10 mouse cellular contexts compared by ENCODE assay signal in the genomic region with DNA sequence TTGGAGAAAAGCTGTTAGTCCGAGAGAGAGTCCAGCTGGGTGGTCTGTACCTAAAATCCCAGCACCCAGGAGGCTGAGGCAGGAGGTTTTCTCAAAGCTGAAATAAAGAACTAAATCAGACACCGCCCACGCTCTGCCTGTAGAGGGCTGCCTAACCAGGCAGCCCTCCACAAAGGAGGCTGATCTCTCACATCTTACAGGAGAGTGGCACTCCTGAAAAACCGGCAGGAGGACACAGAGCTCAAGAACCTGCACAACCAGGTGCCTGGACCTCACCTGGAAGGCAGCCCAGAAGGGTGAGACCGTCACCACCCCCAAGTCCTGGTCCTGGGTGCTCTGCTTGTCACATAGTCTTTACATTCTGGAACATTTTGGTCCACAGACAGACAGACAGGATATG. TPM values are rescaled to one million over a fixed set of nuclear protein-coding genes. Genes with fewer than 3 reads are reported as not detected.
DNase-seq lines count a peak whose midpoint lies in the region; ATAC-seq and TF ChIP-seq lines count a peak whose summit lies in the region.
"Had no signal": no experiment of that assay in that cellular context is flagged by ENCODE, and none has a peak within 500 bp of the region (broad histone marks: within the 10 kb centered on the region; RNA-seq: fewer than 3 reads in every experiment).

No protein-coding gene starts in this region.

- peaks cover 4% of the 10 kb centered on the region; the same call in 1 of the 2 replicates for H3K79me2 ChIP-seq in heart, adult 2 months (replicated peaks; ENCODE audit: control insufficient read depth, insufficient read depth, low read length)

- 84% methylated on average over 5 of the region's 5 CpGs for WGBS in heart, adult 2 months
- WGBS in liver, embryonic 14.5 days (ENCODE audit: insufficient replicate concordance), result 57% methylated on average over 5 of the region's 5 CpGs

- TF ChIP-seq POLR2A in heart, adult 2 months (IDR thresholded peaks at IDR 0.05; ENCODE audit: insufficient read depth, low read depth, low read length), result no peak

- TF ChIP-seq EP300 in heart, adult 2 months (IDR thresholded peaks at IDR 0.05; ENCODE audit: insufficient read depth, low read depth, low read length), result no peak
- no peak for TF ChIP-seq EP300 in liver, embryonic 14.5 days (IDR thresholded peaks at IDR 0.05; ENCODE audit: low read depth)

- H3K27me3 ChIP-seq in heart, adult 2 months (ENCODE audit: control insufficient read depth, insufficient read depth, low read length), result no peaks in the 10 kb centered on the region
- H3K27me3 ChIP-seq in liver, embryonic 14.5 days (ENCODE audit: control insufficient read depth, insufficient read depth, low read length), result no peaks in the 10 kb centered on the region
- H3K27me3 ChIP-seq: hindbrain, embryonic 13.5 days had no signal

- intact Hi-C loops in heart, adult 2 months (cut with DNase I), result no loop called here

- H3K9me3 ChIP-seq in liver, embryonic 14.5 days (ENCODE audit: control insufficient read depth, low read length), result no peaks in the 10 kb centered on the region
- H3K9me3 ChIP-seq: hindbrain, embryonic 13.5 days had no signal

- H3K4me3 ChIP-seq in heart, adult 2 months, result no peak overlapping the region
- H3K4me3 ChIP-seq in liver, embryonic 14.5 days (ENCODE audit: insufficient read depth in 1 of 2, low read depth in 2 of 2, low read length in 2 of 2), result no peak overlapping the region
- H3K4me3 ChIP-seq: hindbrain, embryonic 13.5 days had no signal

- H3K9ac ChIP-seq in heart, adult 2 months (ENCODE audit: low read depth, low read length), result no peak overlapping the region
- H3K9ac ChIP-seq in liver, embryonic 14.5 days (replicated peaks), result no peak overlapping the region
- H3K9ac ChIP-seq: hindbrain, embryonic 13.5 days; lung, embryonic 14.5 days had no signal

- peaks cover 2% of the 10 kb centered on the region; the same call in 1 of the 2 replicates for H3K36me3 ChIP-seq in heart, adult 2 months (ENCODE audit: control insufficient read depth, insufficient read depth, low read length)
- no peaks in the 10 kb centered on the region; the same call in 1 of the 2 replicates for H3K36me3 ChIP-seq in liver, embryonic 14.5 days (replicated peaks; ENCODE audit: control insufficient read depth, insufficient read depth, low read depth)

- no peak for TF ChIP-seq CTCF in heart, adult 2 months (IDR thresholded peaks at IDR 0.05)
- 0 out of 2 replicates have a peak, but pooled peaks have one; percentile 14 for TF ChIP-seq CTCF in liver, embryonic 14.5 days (IDR thresholded peaks at IDR 0.05; ENCODE audit: low read depth)

- peak; percentile 6 to 11 for DNase-seq in heart, adult 2 months
- no peak for DNase-seq in heart, adult 11 months
- peak; percentile 4 for DNase-seq in right cerebral cortex, postnatal 14 days
- DNase-seq in right cerebral cortex, postnatal 25 days, result no peak
- no peak for DNase-seq in liver, embryonic 14.5 days (ENCODE audit: low read depth in 3 of 3, low spot score in 3 of 3)
- peak; percentile 39 to 52 for DNase-seq in thymus, postnatal 36 days
- no peak for DNase-seq in right cerebral cortex, adult 18-20 months
- DNase-seq in frontal cortex, postnatal 14 days (ENCODE audit: low spot score in 2 of 2), result no peak
- DNase-seq: lung, embryonic 14.5 days had no signal

- no peak for ATAC-seq in liver, embryonic 14.5 days (ENCODE audit: insufficient read depth)

- peak overlapping the region; percentile 12; the same call in 1 of the 2 replicates for H3K27ac ChIP-seq in heart, adult 2 months
- no peak overlapping the region for H3K27ac ChIP-seq in liver, embryonic 14.5 days
- H3K27ac ChIP-seq: hindbrain, embryonic 13.5 days had no signal

- peaks cover 55% of the 10 kb centered on the region for H3K4me1 ChIP-seq in heart, adult 2 months (ENCODE audit: control insufficient read depth, insufficient read depth, low read length)
- peaks cover 2 to 50% of the 10 kb centered on the region in 2 experiments; a peak in 3 of 4 replicates for H3K4me1 ChIP-seq in liver, embryonic 14.5 days (replicated peaks; ENCODE audit: control insufficient read depth in 2 of 2, insufficient read depth in 2 of 2, low read length in 1 of 2)

- H3K4me2 ChIP-seq in liver, embryonic 14.5 days (ENCODE audit: low read depth), result no peak overlapping the region
- H3K4me2 ChIP-seq: hindbrain, embryonic 13.5 days; lung, embryonic 14.5 days had no signal

RNA-seq across cellular contexts. Expression of a gene that starts 8.2 kb away (rescaled TPM):
- total RNA-seq in heart, adult 2 months (2021), result 10 to 100 TPM; 56.0 to 59.0 TPM
- 53.6 and 61.3 TPM in 2 replicates for polyA plus RNA-seq in heart, adult 2 months (2012; rRNA removed)
- 23.9 and 26.0 TPM in 2 replicates for polyA plus RNA-seq in liver, embryonic 14.5 days (2012; rRNA removed)
- polyA plus RNA-seq in liver, embryonic 14.5 days (2014; fragmentation: Nextera tagmentation; extraction: Ambion mirVana), result 9.4 and 10.8 TPM in 2 replicates

RNA-seq across cellular contexts. Expression of a gene that starts 14.9 kb away (rescaled TPM):
- under 1 TPM; 0.34 to 0.60 TPM for total RNA-seq in heart, adult 2 months (2021)
- 1.4 and 1.5 TPM in 2 replicates for polyA plus RNA-seq in heart, adult 2 months (2012; rRNA removed)
- 0.93 and 1.3 TPM in 2 replicates for polyA plus RNA-seq in liver, embryonic 14.5 days (2012; rRNA removed)
- 0.45 and 0.66 TPM in 2 replicates for polyA plus RNA-seq in liver, embryonic 14.5 days (2014; fragmentation: Nextera tagmentation; extraction: Ambion mirVana)

RNA-seq across cellular contexts. Expression of a gene that starts 28.9 kb away (rescaled TPM):
- 1 to 10 TPM; 6.7 to 7.3 TPM for total RNA-seq in heart, adult 2 months (2021)
- polyA plus RNA-seq in heart, adult 2 months (2012; rRNA removed), result 13.7 and 15.9 TPM in 2 replicates
- 2.8 and 3.5 TPM in 2 replicates for polyA plus RNA-seq in liver, embryonic 14.5 days (2012; rRNA removed)
- polyA plus RNA-seq in liver, embryonic 14.5 days (2014; fragmentation: Nextera tagmentation; extraction: Ambion mirVana), result 1.3 and 1.4 TPM in 2 replicates

Comparison
In these comparisons a context has a peak if more than half of its experiments do, and no peak if none do; other contexts are left out.
1. DNase-seq: peak in heart, adult 2 months (2 of 2), right cerebral cortex, postnatal 14 days (single experiment) and thymus, postnatal 36 days (2 of 2); none in heart, adult 11 months (single experiment), right cerebral cortex, postnatal 25 days (single experiment), liver, embryonic 14.5 days (0 of 3), right cerebral cortex, adult 18-20 months (single experiment) and frontal cortex, postnatal 14 days (0 of 2).